Mouse (Mus musculus): ENCODE measurements at regions not wholly inside any gene's neighbourhood (a gene's known extent, or its start where the extent isn't known, plus 50 kb on each side); places are given as distances from the start of the nearest gene placed in this dataset.

- H3K4me1 ChIP-seq: peaks cover 9% of the 10 kb centered on the region
Measured at GRCm38 (mm10) chr9:83300500-83300899, 140.4 kb downstream of the Lca5 start.

GRCm38 (mm10) chr9:83300044-83300443 is 140.9 kb downstream of the Lca5 start:
- no peak overlapping the region for H3K9ac ChIP-seq
- no peak for ATAC-seq (ENCODE audit: low FRiP score, low read depth)
- no peak overlapping the region for H3K27ac ChIP-seq
- H3K9me3 ChIP-seq: no peaks in the 10 kb centered on the region
- H3K36me3 ChIP-seq: no peaks in the 10 kb centered on the region
- H3K4me1 ChIP-seq: peaks cover 5% of the 10 kb centered on the region
- WGBS: 78% methylated on average over 2 of the region's 2 CpGs
- no peak overlapping the region for H3K4me2 ChIP-seq (replicated peaks)
- H3K27me3 ChIP-seq: no peaks in the 10 kb centered on the region
- H3K4me3 ChIP-seq: no peak overlapping the region

More at GRCm38 (mm10) chr9:83300500-83300899, 140.4 kb downstream of the Lca5 start:
- Histone ChIP-seq H3K9ac (no peak overlapping the region), H3K9me3 (no peaks in the 10 kb centered on the region), H3K36me3 (no peaks in the 10 kb centered on the region), H3K27me3 (no peaks in the 10 kb centered on the region), H3K27ac (no peak overlapping the region), H3K4me2 (replicated peaks) (no peak overlapping the region), H3K4me3 (no peak overlapping the region)
- 49% methylated on average over 4 of the region's 4 CpGs for WGBS
- no peak for ATAC-seq (ENCODE audit: low FRiP score, low read depth)

- WGBS: 57% methylated on average over 2 of the region's 2 CpGs
- Histone ChIP-seq H3K36me3 (no peaks in the 10 kb centered on the region), H3K27ac (no peak overlapping the region), H3K27me3 (no peaks in the 10 kb centered on the region), H3K4me2 (replicated peaks) (no peak overlapping the region), H3K4me1 (peaks cover 1% of the 10 kb centered on the region), H3K9me3 (no peaks in the 10 kb centered on the region), H3K9ac (no peak overlapping the region), H3K4me3 (no peak overlapping the region)
- ATAC-seq (ENCODE audit: low FRiP score, low read depth): no peak
Measured at GRCm38 (mm10) chr9:83299623-83300022, 141.3 kb downstream of the Lca5 start.

- no peak for ATAC-seq (ENCODE audit: low FRiP score, low read depth)
Measured at GRCm38 (mm10) chr9:83295453-83295852, 145.5 kb downstream of the Lca5 start.

GRCm38 (mm10) chr9:83294441-83294840 is 146.5 kb downstream of the Lca5 start:
- H3K9ac ChIP-seq: no peak overlapping the region
- H3K27ac ChIP-seq: no peak overlapping the region
- no peak for ATAC-seq (ENCODE audit: low FRiP score, low read depth)
- H3K4me3 ChIP-seq: no peak overlapping the region
- H3K27me3 ChIP-seq: no peaks in the 10 kb centered on the region
- no peaks in the 10 kb centered on the region for H3K4me1 ChIP-seq
- 87% methylated on average over 13 of the region's 13 CpGs for WGBS
- no peaks in the 10 kb centered on the region for H3K36me3 ChIP-seq
- H3K4me2 ChIP-seq (replicated peaks): no peak overlapping the region
- H3K9me3 ChIP-seq: no peaks in the 10 kb centered on the region

More at GRCm38 (mm10) chr9:83295453-83295852, 145.5 kb downstream of the Lca5 start:
- 68% methylated on average over 9 of the region's 9 CpGs for WGBS
- no peak overlapping the region for H3K9ac ChIP-seq
- no peak overlapping the region for H3K27ac ChIP-seq
- no peaks in the 10 kb centered on the region for H3K27me3 ChIP-seq
- H3K4me1 ChIP-seq: no peaks in the 10 kb centered on the region
- H3K36me3 ChIP-seq: no peaks in the 10 kb centered on the region
- H3K4me2 ChIP-seq (replicated peaks): no peak overlapping the region
- H3K9me3 ChIP-seq: no peaks in the 10 kb centered on the region
- H3K4me3 ChIP-seq: no peak overlapping the region

GRCm38 (mm10) chr9:83284097-83284496 is 137.6 kb upstream of the Hmgn3 start:
- Histone ChIP-seq H3K4me2 (replicated peaks) (no peak overlapping the region), H3K36me3 (no peaks in the 10 kb centered on the region), H3K9me3 (no peaks in the 10 kb centered on the region), H3K4me3 (no peak overlapping the region), H3K27ac (no peak overlapping the region), H3K9ac (no peak overlapping the region), H3K4me1 (peaks cover 17% of the 10 kb centered on the region), H3K27me3 (no peaks in the 10 kb centered on the region)
- peak; percentile 48 for ATAC-seq (ENCODE audit: low FRiP score, low read depth)
- WGBS: 53% methylated on average over 1 of the region's 1 CpGs

GRCm38 (mm10) chr9:83283662-83284061 is 137.2 kb upstream of the Hmgn3 start:
- no peak overlapping the region for H3K4me3 ChIP-seq
- H3K4me2 ChIP-seq (replicated peaks): peak overlapping the region; percentile 21
- H3K4me1 ChIP-seq: peaks cover 17% of the 10 kb centered on the region
- H3K9me3 ChIP-seq: no peaks in the 10 kb centered on the region
- ATAC-seq (ENCODE audit: low FRiP score, low read depth): peak; percentile 66
- whole genome bisulfite sequencing: 35% methylated on average over 4 of the region's 4 CpGs
- H3K36me3 ChIP-seq: no peaks in the 10 kb centered on the region
- H3K27ac ChIP-seq: peak overlapping the region; percentile 74
- H3K9ac ChIP-seq: no peak overlapping the region
- no peaks in the 10 kb centered on the region for H3K27me3 ChIP-seq

GRCm38 (mm10) chr9:83283249-83283648 is 136.8 kb upstream of the Hmgn3 start:
- peaks cover 18% of the 10 kb centered on the region for H3K4me1 ChIP-seq
- 29% methylated on average over 8 of the region's 8 CpGs for WGBS
- H3K4me2 ChIP-seq (replicated peaks): peak overlapping the region; percentile 21
- H3K36me3 ChIP-seq: no peaks in the 10 kb centered on the region
- H3K4me3 ChIP-seq: no peak overlapping the region
- no peaks in the 10 kb centered on the region for H3K9me3 ChIP-seq
- H3K27me3 ChIP-seq: no peaks in the 10 kb centered on the region
- H3K27ac ChIP-seq: peak overlapping the region; percentile 74
- ATAC-seq (ENCODE audit: low FRiP score, low read depth): peak; percentile 89; the same call in 1 of the 2 replicates
- H3K9ac ChIP-seq: no peak overlapping the region

GRCm38 (mm10) chr9:83277791-83278190 is 131.3 kb upstream of the Hmgn3 start:
- no peak overlapping the region for H3K9ac ChIP-seq
- no peaks in the 10 kb centered on the region for H3K27me3 ChIP-seq
- peak overlapping the region; percentile 40; the same call in 1 of the 2 replicates for H3K27ac ChIP-seq
- H3K36me3 ChIP-seq: no peaks in the 10 kb centered on the region
- no peak overlapping the region for H3K4me2 ChIP-seq (replicated peaks)
- ATAC-seq (ENCODE audit: low FRiP score, low read depth): no peak
- H3K9me3 ChIP-seq: no peaks in the 10 kb centered on the region
- no peak overlapping the region for H3K4me3 ChIP-seq
- peaks cover 12% of the 10 kb centered on the region for H3K4me1 ChIP-seq
- 52% methylated on average over 5 of the region's 5 CpGs for WGBS

- ATAC-seq (ENCODE audit: low FRiP score, low read depth): no peak; the same call in 1 of the 2 replicates
- WGBS: 69% methylated on average over 5 of the region's 5 CpGs
- no peak overlapping the region for H3K4me2 ChIP-seq (replicated peaks)
- H3K27me3 ChIP-seq: no peaks in the 10 kb centered on the region
- H3K9me3 ChIP-seq: no peaks in the 10 kb centered on the region
- peaks cover 11% of the 10 kb centered on the region for H3K4me1 ChIP-seq
- H3K4me3 ChIP-seq: no peak overlapping the region
- H3K27ac ChIP-seq: peak overlapping the region; percentile 40; the same call in 1 of the 2 replicates
- no peak overlapping the region for H3K9ac ChIP-seq
- H3K36me3 ChIP-seq: no peaks in the 10 kb centered on the region
Measured at GRCm38 (mm10) chr9:83277356-83277755, 130.9 kb upstream of the Hmgn3 start.

GRCm38 (mm10) chr9:83276291-83276690 is 129.8 kb upstream of the Hmgn3 start:
- no peak for ATAC-seq (ENCODE audit: low FRiP score, low read depth)
- Histone ChIP-seq H3K4me2 (replicated peaks) (no peak overlapping the region), H3K9me3 (no peaks in the 10 kb centered on the region), H3K4me1 (peaks cover 11% of the 10 kb centered on the region), H3K27me3 (no peaks in the 10 kb centered on the region), H3K27ac (no peak overlapping the region), H3K36me3 (no peaks in the 10 kb centered on the region), H3K4me3 (no peak overlapping the region), H3K9ac (no peak overlapping the region)
- WGBS: 91% methylated on average over 5 of the region's 5 CpGs

GRCm38 (mm10) chr9:83273361-83273975 is 127.0 kb upstream of the Hmgn3 start:
- Histone ChIP-seq H3K4me3 (no peak overlapping the region), H3K27me3 (no peaks in the 10 kb centered on the region), H3K36me3 (no peaks in the 10 kb centered on the region), H3K4me2 (replicated peaks) (no peak overlapping the region), H3K4me1 (peaks cover 11% of the 10 kb centered on the region), H3K9ac (no peak overlapping the region), H3K27ac (no peak overlapping the region), H3K9me3 (no peaks in the 10 kb centered on the region)
- no peak for ATAC-seq (ENCODE audit: low FRiP score, low read depth)
- WGBS: 88% methylated on average over 9 of the region's 9 CpGs

- 81% methylated on average over 6 of the region's 6 CpGs for WGBS
- Histone ChIP-seq H3K4me3 (no peak overlapping the region), H3K36me3 (no peaks in the 10 kb centered on the region), H3K27me3 (no peaks in the 10 kb centered on the region), H3K27ac (no peak overlapping the region), H3K4me1 (peaks cover 6% of the 10 kb centered on the region; the same call in 1 of the 2 replicates), H3K9me3 (no peaks in the 10 kb centered on the region), H3K4me2 (replicated peaks) (no peak overlapping the region), H3K9ac (no peak overlapping the region)
- ATAC-seq (ENCODE audit: low FRiP score, low read depth): no peak
Measured at GRCm38 (mm10) chr9:83265736-83266135, 119.3 kb upstream of the Hmgn3 start.
